In genomic region chr14:59942199-59942598, GRCm38 (mm10) we compare ENCODE assay signal across 16 mouse cellular contexts.
DNase-seq lines count a peak whose midpoint lies in the region; ATAC-seq lines count a peak whose summit lies in the region.
"Had no signal": no experiment of that assay in that cellular context is flagged by ENCODE, and none has a peak within 500 bp of the region (broad histone marks: within the 10 kb centered on the region; RNA-seq: fewer than 3 reads in every experiment).

No protein-coding gene starts in this region.

- no peak overlapping the region for H3K9ac ChIP-seq in forebrain, embryonic 15.5 days (replicated peaks)
- H3K9ac ChIP-seq: hindbrain, embryonic 15.5 days; intestine, embryonic 15.5 days; limb, embryonic 12.5 days; liver, embryonic 14.5 days; midbrain, embryonic 12.5 days; neural tube, embryonic 12.5 days had no signal

- 0 out of 2 replicates have a peak overlapping the region, but pooled peaks have one; percentile 20 for H3K27ac ChIP-seq in forebrain, embryonic 10.5 days
- no peak overlapping the region for H3K27ac ChIP-seq in forebrain, embryonic 15.5 days (replicated peaks)
- peak overlapping the region; percentile 19; the same call in 1 of the 2 replicates for H3K27ac ChIP-seq in heart, embryonic 10.5 days
- no peak overlapping the region for H3K27ac ChIP-seq in limb, embryonic 10.5 days
- H3K27ac ChIP-seq: hindbrain, embryonic 15.5 days; intestine, embryonic 15.5 days; liver, embryonic 14.5 days; midbrain, embryonic 12.5 days; neural tube, embryonic 12.5 days had no signal

- peaks cover 37% of the 10 kb centered on the region for H3K4me1 ChIP-seq in forebrain, embryonic 10.5 days
- peaks cover 7% of the 10 kb centered on the region for H3K4me1 ChIP-seq in forebrain, embryonic 15.5 days
- peaks cover 21% of the 10 kb centered on the region; the same call in 1 of the 2 replicates for H3K4me1 ChIP-seq in heart, embryonic 10.5 days
- H3K4me1 ChIP-seq in limb, embryonic 10.5 days, result peaks cover 17% of the 10 kb centered on the region
- H3K4me1 ChIP-seq: hindbrain, embryonic 15.5 days; midbrain, embryonic 12.5 days; neural tube, embryonic 12.5 days had no signal

- no peak for DNase-seq in forebrain, embryonic 10.5 days (ENCODE audit: extremely low spot score, low spot score)
- DNase-seq in heart, embryonic 10.5 days (ENCODE audit: low spot score), result no peak
- no peak for DNase-seq in heart, postnatal 4 days
- peak; percentile 34 for DNase-seq in brain, adult 2 months (ENCODE audit: low read depth, low spot score)
- peak; percentile 1 to 2 for DNase-seq in heart, postnatal 10 days
- no peak for DNase-seq in kidney, adult 11 months
- DNase-seq in limb, embryonic 10.5 days (ENCODE audit: low spot score), result no peak
- DNase-seq: B cell, adult 2 months; cerebellum, adult 11-12 months had no signal

- no peaks in the 10 kb centered on the region for H3K9me3 ChIP-seq in forebrain, embryonic 10.5 days
- H3K9me3 ChIP-seq in forebrain, embryonic 15.5 days, result no peaks in the 10 kb centered on the region
- H3K9me3 ChIP-seq in heart, embryonic 10.5 days, result no peaks in the 10 kb centered on the region
- H3K9me3 ChIP-seq in limb, embryonic 10.5 days (replicated peaks), result no peaks in the 10 kb centered on the region
- H3K9me3 ChIP-seq: hindbrain, embryonic 15.5 days; intestine, embryonic 15.5 days; limb, embryonic 12.5 days; midbrain, embryonic 12.5 days; neural tube, embryonic 12.5 days had no signal

- no peak for ATAC-seq in forebrain, embryonic 15.5 days (replicated peaks)

- 71% methylated on average over 2 of the region's 2 CpGs for WGBS in forebrain, embryonic 10.5 days
- WGBS in forebrain, embryonic 15.5 days, result 47% methylated on average over 2 of the region's 2 CpGs
- WGBS in heart, embryonic 10.5 days, result 41% methylated on average over 2 of the region's 2 CpGs
- WGBS in limb, embryonic 10.5 days, result 63% methylated on average over 2 of the region's 2 CpGs

- no peak overlapping the region for H3K4me3 ChIP-seq in forebrain, embryonic 10.5 days
- no peak overlapping the region for H3K4me3 ChIP-seq in forebrain, embryonic 15.5 days
- H3K4me3 ChIP-seq in heart, embryonic 10.5 days, result no peak overlapping the region
- H3K4me3 ChIP-seq in limb, embryonic 10.5 days, result no peak overlapping the region
- H3K4me3 ChIP-seq: hindbrain, embryonic 15.5 days; intestine, embryonic 15.5 days; limb, embryonic 12.5 days; midbrain, embryonic 12.5 days; neural tube, embryonic 12.5 days had no signal

- H3K36me3 ChIP-seq in forebrain, embryonic 10.5 days (replicated peaks), result no peaks in the 10 kb centered on the region
- H3K36me3 ChIP-seq in forebrain, embryonic 15.5 days, result no peaks in the 10 kb centered on the region
- no peaks in the 10 kb centered on the region for H3K36me3 ChIP-seq in heart, embryonic 10.5 days
- no peaks in the 10 kb centered on the region for H3K36me3 ChIP-seq in limb, embryonic 10.5 days
- H3K36me3 ChIP-seq: hindbrain, embryonic 15.5 days; intestine, embryonic 15.5 days; limb, embryonic 12.5 days; midbrain, embryonic 12.5 days; neural tube, embryonic 12.5 days had no signal

- intact Hi-C loops in heart, postnatal 10 days (cut with DNase I), result loop anchor here (2.0 to 5.0 kb wide), 2 partner anchors 70 to 337 kb away; no protein-coding TSS in a partner anchor

- H3K4me2 ChIP-seq in forebrain, embryonic 15.5 days (replicated peaks), result no peak overlapping the region
- H3K4me2 ChIP-seq: hindbrain, embryonic 15.5 days; intestine, embryonic 15.5 days; limb, embryonic 12.5 days; midbrain, embryonic 12.5 days; neural tube, embryonic 12.5 days had no signal

- peaks cover 22% of the 10 kb centered on the region for H3K27me3 ChIP-seq in forebrain, embryonic 10.5 days (ENCODE audit: poor library complexity, severe bottlenecking)
- no peaks in the 10 kb centered on the region for H3K27me3 ChIP-seq in forebrain, embryonic 15.5 days
- H3K27me3 ChIP-seq in heart, embryonic 10.5 days (ENCODE audit: insufficient read depth, poor library complexity, severe bottlenecking), result no peaks in the 10 kb centered on the region
- peaks cover 7% of the 10 kb centered on the region; the same call in 1 of the 2 replicates for H3K27me3 ChIP-seq in limb, embryonic 10.5 days (ENCODE audit: low read depth, poor library complexity, severe bottlenecking)
- H3K27me3 ChIP-seq: hindbrain, embryonic 15.5 days; intestine, embryonic 15.5 days; limb, embryonic 12.5 days; neural tube, embryonic 12.5 days had no signal

Comparison
In these comparisons a context has a peak if more than half of its experiments do, and no peak if none do; other contexts are left out.
1. DNase-seq: peak in brain, adult 2 months (single experiment) and heart, postnatal 10 days (2 of 2); none in forebrain, embryonic 10.5 days (single experiment), heart, embryonic 10.5 days (single experiment), heart, postnatal 4 days (single experiment), kidney, adult 11 months (single experiment) and limb, embryonic 10.5 days (single experiment).
2. H3K27ac ChIP-seq: peak in forebrain, embryonic 10.5 days (single experiment) and heart, embryonic 10.5 days (single experiment); none in forebrain, embryonic 15.5 days (single experiment) and limb, embryonic 10.5 days (single experiment).